Mouse (Mus musculus) spleen, adult 18-20 months (tissue): ENCODE measurements at regions not wholly inside any gene's neighbourhood (a gene's known extent, or its start where the extent isn't known, plus 50 kb on each side); places are given as distances from the start of the nearest gene placed in this dataset.
"Not testable (repeated sequence)": the region's sequence is repeated elsewhere in the genome, so short reads cannot be mapped to it uniquely, and the experiment has no call there.

Source experiments
- DNase-seq, 2 experiments: peaks; one replicate each; pipeline ENCODE4 v3.0.0; 2022; ENCODE audit warnings: mixed read lengths in 2 of 2

DNA sequence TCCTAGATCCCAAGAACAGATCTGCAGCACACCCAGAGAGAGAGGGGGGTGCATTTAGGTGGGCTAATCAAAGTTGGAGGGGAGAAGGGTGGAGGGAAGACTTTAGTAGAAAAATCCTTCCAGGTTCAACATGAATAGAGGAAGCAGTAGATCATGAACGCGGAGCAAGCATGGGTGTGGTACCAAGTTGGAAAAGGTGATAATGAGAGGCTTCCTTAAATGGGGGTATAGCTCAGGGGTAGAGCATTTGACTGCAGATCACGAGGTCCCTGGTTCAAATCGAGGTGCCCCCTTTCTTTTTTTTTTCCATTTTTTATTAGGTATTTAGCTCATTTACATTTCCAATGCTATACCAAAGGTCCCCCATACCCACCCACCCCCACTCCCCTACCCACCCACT is 54.0 kb upstream of the Krba1 start:
- not testable (repeated sequence) for DNase-seq

GRCm38 (mm10) chr6:48336964-48337363 is 58.4 kb upstream of the Krba1 start:
- DNase-seq: not testable (repeated sequence)

DNA sequence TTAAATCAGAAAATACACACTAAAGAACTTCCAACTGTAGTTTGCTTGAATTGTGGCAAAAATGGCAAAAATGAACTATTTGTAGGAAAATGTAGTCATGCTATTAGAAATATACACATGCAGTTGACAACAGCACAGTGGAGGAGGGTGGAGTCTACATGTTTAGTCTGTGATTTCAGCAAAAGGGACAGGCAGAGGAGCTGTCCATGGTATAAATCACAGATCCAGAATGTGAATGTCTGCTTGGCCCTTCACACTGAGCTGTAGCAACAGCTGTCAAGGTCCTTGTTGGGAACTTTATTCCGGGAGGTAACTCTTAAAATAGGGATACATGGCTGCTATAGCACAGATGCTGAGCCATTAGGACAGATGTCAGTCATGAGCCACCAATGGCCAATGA is 107.4 kb upstream of the Krba1 start:
- no peak for DNase-seq

GRCm38 (mm10) chr6:48279646-48280045 is 115.7 kb upstream of the Krba1 start:
- DNase-seq: not testable (repeated sequence)

- not testable (repeated sequence) for DNase-seq
Measured at GRCm38 (mm10) chr6:48261563-48261962, 133.8 kb upstream of the Krba1 start.

GRCm38 (mm10) chr6:48252989-48253388 is 142.4 kb upstream of the Krba1 start:
- DNase-seq: not testable (repeated sequence)

DNA sequence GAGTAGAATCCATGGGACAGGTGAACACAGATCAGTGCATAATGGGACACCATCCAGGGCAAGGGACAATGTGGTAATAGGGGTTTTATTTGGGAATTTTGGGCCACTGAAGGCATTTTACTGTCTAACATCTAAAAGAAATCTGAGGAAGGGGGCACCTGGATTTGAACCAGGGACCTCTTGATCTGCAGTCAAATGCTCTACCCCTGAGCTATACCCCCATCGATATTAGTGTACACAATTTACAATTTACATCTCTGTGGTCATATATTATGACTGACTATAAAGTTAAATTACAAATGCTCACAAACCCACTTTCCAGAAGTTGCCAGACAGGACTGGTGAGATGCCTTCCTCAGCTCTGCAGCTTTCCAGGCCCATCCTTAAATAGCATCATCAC is 143.4 kb upstream of the Krba1 start:
- DNase-seq: no peak

GRCm38 (mm10) chr6:48244191-48244590 is 151.2 kb upstream of the Krba1 start:
- DNase-seq: not testable (repeated sequence)

GRCm38 (mm10) chr6:48227431-48227830 is 141.0 kb upstream of the Zfp746 start:
- no peak for DNase-seq

DNA sequence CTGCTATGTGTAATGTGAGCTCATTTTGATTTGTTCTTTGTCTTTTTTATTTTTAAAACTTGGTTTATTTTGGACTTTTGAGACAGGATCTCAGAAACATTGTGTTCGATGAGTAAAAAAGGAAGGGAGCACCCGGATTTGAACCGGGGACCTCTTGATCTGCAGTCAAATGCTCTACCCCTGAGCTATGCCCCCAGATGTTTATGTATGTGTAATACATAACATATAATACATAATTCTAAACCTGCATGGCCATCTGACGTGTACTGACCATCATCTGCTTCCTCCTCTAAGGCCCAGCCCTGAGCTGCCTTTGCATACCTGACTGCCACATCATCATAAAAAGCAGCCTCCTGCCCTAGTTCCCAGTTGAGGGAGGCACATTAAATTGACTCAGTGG is 137.8 kb upstream of the Zfp746 start:
- DNase-seq: no peak

DNA sequence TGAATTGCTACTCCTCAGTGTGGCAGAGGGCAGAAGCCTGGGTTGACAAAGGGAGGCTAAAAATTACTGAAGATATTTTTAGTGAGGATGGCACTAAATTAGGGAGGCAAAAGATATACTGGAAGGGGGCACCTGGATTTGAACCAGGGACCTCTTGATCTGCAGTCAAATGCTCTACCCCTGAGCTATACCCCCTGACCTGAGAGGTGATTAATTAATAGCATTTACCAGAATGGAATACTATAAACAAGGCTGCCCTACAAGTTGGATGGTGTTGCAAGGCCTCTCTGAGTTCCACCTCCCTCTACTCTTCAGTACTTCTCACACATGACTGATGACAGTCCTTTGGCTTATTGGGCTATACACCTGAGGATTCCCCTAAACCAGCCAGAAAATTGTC is 136.6 kb upstream of the Zfp746 start:
- no peak for DNase-seq

DNA sequence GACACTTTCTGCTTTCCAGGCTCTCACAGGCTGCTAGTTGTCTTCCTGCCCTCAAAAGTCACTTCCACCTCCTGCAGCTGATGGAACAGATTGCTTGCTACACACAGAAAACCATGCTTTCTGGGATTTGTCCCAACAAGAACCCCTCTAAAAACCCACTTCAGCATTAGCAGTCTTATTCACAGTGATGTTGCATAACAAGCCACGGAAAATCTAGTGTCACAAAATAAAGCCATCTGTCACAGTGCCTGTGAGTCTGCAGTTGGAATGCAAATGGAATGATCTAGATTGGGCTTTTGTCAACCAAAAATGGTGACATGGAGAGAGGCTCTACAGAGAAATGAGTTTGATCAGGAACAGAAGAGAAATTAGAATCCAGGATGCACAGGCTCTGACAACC is 135.4 kb upstream of the Zfp746 start:
- DNase-seq: not testable (repeated sequence)

- no peak for DNase-seq
Measured at GRCm38 (mm10) chr6:48215212-48215611, 128.8 kb upstream of the Zfp746 start.

- no peak for DNase-seq
Measured at GRCm38 (mm10) chr6:48209739-48210138, 123.3 kb upstream of the Zfp746 start.

DNA sequence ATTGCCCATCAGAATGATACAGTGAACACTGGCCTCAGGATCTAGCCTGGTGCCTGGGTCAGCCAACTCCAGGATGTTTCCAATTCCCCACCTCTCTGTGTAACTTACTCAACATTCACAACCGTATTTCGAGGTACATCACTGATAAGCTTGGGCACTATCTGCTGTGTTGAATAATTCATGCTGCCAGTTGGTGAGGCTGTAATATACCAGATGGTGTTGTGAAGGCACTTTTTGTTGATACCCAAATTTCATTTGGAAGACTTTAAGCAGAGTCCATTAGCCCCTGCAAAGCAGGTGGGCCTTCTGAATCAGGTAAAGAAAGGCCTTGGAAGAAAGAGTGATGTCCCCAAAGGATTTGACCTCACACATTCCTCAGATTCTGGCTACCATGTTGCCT is 122.7 kb upstream of the Zfp746 start:
- no peak for DNase-seq

DNA sequence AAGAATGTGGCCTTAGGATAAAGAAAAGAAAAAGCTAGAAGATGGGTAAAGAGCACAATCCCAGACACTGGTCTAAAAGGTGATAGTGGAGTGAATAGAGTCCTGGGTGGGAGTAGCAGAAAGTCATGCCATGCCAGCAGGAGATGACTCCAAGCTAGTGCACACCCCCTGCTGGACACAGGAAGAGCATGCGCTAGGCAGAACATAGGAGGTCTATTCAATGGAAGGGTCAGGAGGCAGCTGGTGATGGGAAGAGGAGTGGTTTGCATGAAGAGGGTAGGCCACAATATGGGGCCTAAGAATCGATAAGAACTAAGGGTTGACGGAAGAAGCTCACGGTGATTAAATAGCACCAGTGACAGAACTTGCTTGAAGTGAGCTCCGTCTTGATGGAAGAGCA is 119.3 kb upstream of the Zfp746 start:
- no peak for DNase-seq

- DNase-seq: no peak
Measured at GRCm38 (mm10) chr6:48199951-48200350, 113.6 kb upstream of the Zfp746 start.

- no peak for DNase-seq
Measured at GRCm38 (mm10) chr6:48198806-48199205, 112.4 kb upstream of the Zfp746 start.

GRCm38 (mm10) chr6:48197696-48198378 is 111.4 kb upstream of the Zfp746 start:
- DNase-seq: no peak

GRCm38 (mm10) chr6:48188363-48188762 is 102.0 kb upstream of the Zfp746 start:
- not testable (repeated sequence) for DNase-seq

GRCm38 (mm10) chr6:48185311-48185710 is 98.9 kb upstream of the Zfp746 start:
- no peak for DNase-seq

DNA sequence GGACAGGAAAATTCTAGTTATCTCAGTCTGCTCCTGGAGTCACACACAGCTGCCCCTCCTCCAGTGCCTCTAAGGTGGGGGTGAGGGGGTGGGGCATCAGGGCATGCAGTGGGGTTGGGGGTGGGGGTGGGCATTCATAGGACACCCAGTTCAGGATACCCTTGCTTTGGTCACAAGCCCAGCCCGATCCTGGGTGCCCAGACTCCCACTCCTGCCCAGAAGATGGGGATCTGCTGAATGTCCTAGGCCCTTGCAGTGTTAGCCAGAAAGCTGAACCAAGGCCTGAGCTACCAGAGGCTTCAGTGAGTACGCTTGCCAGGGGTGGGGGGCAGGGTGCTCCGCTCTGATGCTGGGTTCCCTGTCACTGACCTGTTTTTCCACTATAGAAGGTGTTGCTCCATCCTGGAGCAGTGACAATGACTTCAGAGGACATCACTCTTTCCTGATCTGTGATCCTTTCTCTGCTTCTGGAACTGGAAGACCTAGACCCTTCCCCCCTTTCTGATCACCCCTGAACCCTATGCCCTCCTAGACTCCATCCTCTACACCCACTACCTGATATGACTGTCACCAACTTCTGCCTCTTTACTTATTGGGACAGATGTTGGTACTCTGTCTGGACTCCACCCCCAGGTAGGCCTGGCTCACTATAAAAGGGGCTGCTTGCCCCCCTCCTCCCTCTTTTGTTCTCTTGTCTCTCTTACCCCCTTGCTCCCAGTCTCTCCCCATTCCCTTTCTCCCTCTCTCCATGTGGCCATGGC is 92.1 kb upstream of the Zfp746 start:
- DNase-seq: no peak

DNA sequence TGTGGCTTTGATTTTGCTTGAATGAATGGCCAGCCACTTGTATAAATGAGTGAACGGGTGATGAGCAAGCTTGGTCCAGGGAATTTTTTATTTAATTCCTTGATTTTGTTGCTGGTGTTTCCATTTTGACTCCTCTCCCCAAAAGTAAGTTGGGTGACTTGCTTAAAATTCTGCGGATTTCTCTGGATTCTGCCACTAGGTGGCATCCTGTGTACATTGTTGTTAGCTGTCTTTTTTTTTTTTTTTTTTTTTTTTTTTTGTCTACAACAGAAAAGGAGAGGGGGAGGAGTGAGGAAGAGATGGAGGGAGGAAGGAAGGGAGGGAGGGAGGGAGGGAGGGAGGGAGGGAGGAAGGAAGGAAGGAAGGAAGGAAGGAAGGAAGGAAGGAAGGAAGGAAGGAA is 91.5 kb upstream of the Zfp746 start:
- peak in 1 of 2 experiments; percentile 28 for DNase-seq

DNA sequence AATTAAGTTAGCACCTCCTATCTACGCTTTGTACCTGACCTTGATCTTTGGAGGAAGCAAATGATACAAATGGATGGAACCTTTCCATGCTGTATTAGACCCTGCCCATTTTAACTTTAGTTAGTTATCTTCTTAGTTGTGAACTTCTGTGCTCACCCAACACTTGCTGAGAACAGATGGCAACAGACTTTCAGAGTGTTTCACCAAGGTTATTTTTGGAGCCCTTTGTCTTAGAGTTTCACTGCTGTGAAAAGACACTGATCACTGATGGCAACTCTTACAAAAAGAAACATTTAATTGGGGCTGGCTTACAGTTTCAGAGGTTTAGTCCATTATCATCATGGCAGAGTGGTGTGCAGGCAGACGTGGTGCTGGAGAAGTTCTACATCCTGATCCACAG is 88.8 kb upstream of the Zfp746 start:
- DNase-seq: no peak
